In the genomic region with DNA sequence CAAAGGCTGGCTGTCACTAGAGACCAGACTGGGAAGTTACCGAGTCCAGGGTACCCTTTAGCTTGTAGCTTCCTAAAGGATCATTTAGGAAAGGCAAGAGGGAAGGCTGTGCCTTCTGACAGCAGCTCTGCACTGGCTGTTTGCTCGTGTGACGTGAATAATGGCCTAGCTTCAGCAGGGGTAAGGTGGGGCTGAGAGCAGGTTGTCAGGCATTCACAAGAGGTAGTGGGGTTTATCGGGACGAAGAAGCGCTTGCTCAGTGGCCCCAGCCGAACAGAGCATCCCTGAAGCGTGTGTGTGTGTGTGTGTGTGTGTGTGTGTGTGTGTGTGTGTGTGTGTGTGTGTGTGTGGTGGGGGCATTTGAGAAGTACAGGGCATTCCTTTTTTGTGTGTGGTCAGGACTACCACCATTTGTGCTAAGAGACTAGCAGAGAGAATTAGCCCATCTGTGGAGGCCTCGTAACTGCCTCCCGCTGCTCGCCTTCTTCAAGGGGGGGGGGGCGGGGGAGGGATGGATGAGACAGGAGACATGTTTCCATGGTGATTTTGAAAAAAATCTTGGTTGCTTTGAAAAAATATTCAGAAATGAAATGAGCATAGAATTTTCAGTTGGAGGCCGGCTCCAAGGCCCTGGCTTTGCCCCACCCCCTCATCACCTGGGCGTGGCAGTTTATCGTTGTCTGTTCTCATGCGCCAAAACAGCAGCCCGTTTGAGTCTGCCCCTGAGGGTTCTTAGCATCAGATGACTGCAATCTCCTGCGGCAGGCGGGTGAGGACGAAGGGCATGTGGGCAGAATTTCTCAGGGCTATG, we compare ENCODE assay signal across 9 mouse cellular contexts. TPM values are rescaled to one million over a fixed set of nuclear protein-coding genes. Genes with fewer than 3 reads are reported as not detected.
DNase-seq lines count a peak whose midpoint lies in the region; ATAC-seq and TF ChIP-seq lines count a peak whose summit lies in the region.
"Had no signal": no experiment of that assay in that cellular context is flagged by ENCODE, and none has a peak within 500 bp of the region (broad histone marks: within the 10 kb centered on the region; RNA-seq: fewer than 3 reads in every experiment).

No protein-coding gene starts in this region.

- 0 out of 2 replicates have a peak, but pooled peaks have one; percentile 60 for ATAC-seq in embryonic facial prominence, embryonic 15.5 days (ENCODE audit: insufficient number of reproducible peaks, low FRiP score, low TSS enrichment, low read depth)
- ATAC-seq in intestine, embryonic 16.5 days = peak; percentile 53
- ATAC-seq in liver, postnatal 0 days = 0 out of 2 replicates have a peak, but pooled peaks have one; percentile 27
- no peak for ATAC-seq in erythroid progenitor cell, adult 5-6 weeks (replicated peaks; ENCODE audit: low FRiP score, poor library complexity, severe bottlenecking)

- no peak overlapping the region for H3K4me3 ChIP-seq in lung, adult 2 months (replicated peaks; ENCODE audit: extremely low read depth, low read depth, low read length)
- H3K4me3 ChIP-seq in embryonic facial prominence, embryonic 15.5 days (replicated peaks) = peak overlapping the region; percentile 17; the same call in 1 of the 2 replicates
- no peak overlapping the region for H3K4me3 ChIP-seq in intestine, embryonic 16.5 days (ENCODE audit: low read length)
- no peak overlapping the region for H3K4me3 ChIP-seq in liver, postnatal 0 days (ENCODE audit: low read depth, low read length)

- no peaks in the 10 kb centered on the region for H3K4me1 ChIP-seq in lung, adult 2 months (ENCODE audit: control insufficient read depth, insufficient read depth, low read length)
- H3K4me1 ChIP-seq in embryonic facial prominence, embryonic 15.5 days = peaks cover 20% of the 10 kb centered on the region
- peaks cover 9% of the 10 kb centered on the region; the same call in 1 of the 2 replicates for H3K4me1 ChIP-seq in intestine, embryonic 16.5 days (ENCODE audit: control insufficient read depth, insufficient read depth, low read length)
- H3K4me1 ChIP-seq in liver, postnatal 0 days (ENCODE audit: insufficient read depth) = no peaks in the 10 kb centered on the region

- DNase-seq in lung, postnatal 10 days = peak; percentile 43
- DNase-seq in lung, adult 2 months = no peak
- DNase-seq in c-Kit-positive CD71-positive TER-119-negative erythroid progenitor cells, embryonic 14.5 days (ENCODE audit: low read depth) = peak; percentile 44
- peak; percentile 31 for DNase-seq in liver, postnatal 0 days
- DNase-seq in telencephalon, adult 2 months (ENCODE audit: low read depth, low spot score) = peak; percentile 67

- 57% methylated on average over 20 of the region's 20 CpGs for WGBS in lung, adult 2 months
- 30% methylated on average over 20 of the region's 20 CpGs for WGBS in embryonic facial prominence, embryonic 15.5 days
- WGBS in intestine, embryonic 16.5 days = 38% methylated on average over 19 of the region's 20 CpGs
- 59% methylated on average over 17 of the region's 20 CpGs for WGBS in liver, postnatal 0 days (ENCODE audit: insufficient replicate concordance)

- no peaks in the 10 kb centered on the region for H3K27me3 ChIP-seq in embryonic facial prominence, embryonic 15.5 days
- no peaks in the 10 kb centered on the region for H3K27me3 ChIP-seq in intestine, embryonic 16.5 days (replicated peaks; ENCODE audit: control insufficient read depth, insufficient read depth, low read length)
- no peaks in the 10 kb centered on the region for H3K27me3 ChIP-seq in liver, postnatal 0 days (ENCODE audit: insufficient read depth, low read length)

- peak overlapping the region; percentile 33 for H3K4me2 ChIP-seq in embryonic facial prominence, embryonic 15.5 days (replicated peaks)
- no peak overlapping the region; the same call in none of the 2 replicates for H3K4me2 ChIP-seq in intestine, embryonic 16.5 days (ENCODE audit: low read depth, low read length)
- H3K4me2 ChIP-seq in liver, postnatal 0 days (ENCODE audit: low read depth, low read length) = no peak overlapping the region

- no peak for TF ChIP-seq CTCF in lung, adult 2 months (IDR thresholded peaks at IDR 0.05; ENCODE audit: insufficient read depth, low read length)
- no peak for TF ChIP-seq CTCF in liver, postnatal 0 days (IDR thresholded peaks at IDR 0.05; ENCODE audit: low read depth)

- no peak for TF ChIP-seq POLR2A in lung, adult 2 months (IDR thresholded peaks at IDR 0.05; ENCODE audit: borderline replicate concordance, extremely low read depth, low read depth, low read length)

- peaks cover 14% of the 10 kb centered on the region for H3K36me3 ChIP-seq in embryonic facial prominence, embryonic 15.5 days
- H3K36me3 ChIP-seq in intestine, embryonic 16.5 days (ENCODE audit: control insufficient read depth, insufficient read depth, low read length) = 0 out of 2 replicates have a peak, but pooled peaks cover 2% of the 10 kb centered on the region
- H3K36me3 ChIP-seq in liver, postnatal 0 days (replicated peaks; ENCODE audit: insufficient read depth, low read length) = no peaks in the 10 kb centered on the region; the same call in none of the 2 replicates

- no peak overlapping the region for H3K9ac ChIP-seq in embryonic facial prominence, embryonic 15.5 days
- H3K9ac ChIP-seq in intestine, embryonic 16.5 days (ENCODE audit: low read depth, low read length) = no peak overlapping the region; the same call in 1 of the 2 replicates
- H3K9ac ChIP-seq in liver, postnatal 0 days (replicated peaks) = no peak overlapping the region

- no peak for TF ChIP-seq EP300 in liver, postnatal 0 days (IDR thresholded peaks at IDR 0.05; ENCODE audit: low read depth)

- H3K9me3 ChIP-seq in embryonic facial prominence, embryonic 15.5 days (replicated peaks) = no peaks in the 10 kb centered on the region
- no peaks in the 10 kb centered on the region for H3K9me3 ChIP-seq in intestine, embryonic 16.5 days (ENCODE audit: control insufficient read depth, low read length)
- H3K9me3 ChIP-seq in liver, postnatal 0 days (ENCODE audit: low read length) = no peaks in the 10 kb centered on the region

- H3K27ac ChIP-seq in embryonic facial prominence, embryonic 15.5 days (replicated peaks) = no peak overlapping the region
- H3K27ac ChIP-seq in intestine, embryonic 16.5 days (ENCODE audit: low read length) = no peak overlapping the region
- H3K27ac ChIP-seq in liver, postnatal 0 days (ENCODE audit: low read depth) = no peak overlapping the region

RNA-seq across cellular contexts. Expression of a gene that starts 57.7 kb away (rescaled TPM):
- polyA plus RNA-seq in lung, adult 2 months (2012; rRNA removed) = 0.95 and 1.4 TPM in 2 replicates
- polyA plus RNA-seq in embryonic facial prominence, embryonic 15.5 days (2015; fragmentation: Nextera tagmentation; extraction: Ambion mirVana) = 6.3 and 6.4 TPM in 2 replicates
- polyA plus RNA-seq in intestine, embryonic 16.5 days (2015; fragmentation: Nextera tagmentation; extraction: Ambion mirVana) = 3.2 and 3.5 TPM in 2 replicates
- polyA plus RNA-seq in liver, postnatal 0 days (2015; fragmentation: Nextera tagmentation; extraction: Ambion mirVana) = 0.53 and 0.82 TPM in 2 replicates
- total RNA-seq in erythroid progenitor cell, adult 5-6 weeks (2015; ENCODE audit: low replicate concordance) = 0.42 TPM in 1 of 2 replicates, not detected in the other
- 0.08 and 0.13 TPM in 2 replicates for total RNA-seq in erythroid progenitor cell, adult 5-6 weeks (2017; ENCODE audit: low replicate concordance)

RNA-seq across cellular contexts. Expression of a gene that starts 57.7 kb away (rescaled TPM):
- polyA plus RNA-seq in lung, adult 2 months (2012; rRNA removed) = 0.10 TPM in 1 of 2 replicates, not detected in the other
- polyA plus RNA-seq in embryonic facial prominence, embryonic 15.5 days (2015; fragmentation: Nextera tagmentation; extraction: Ambion mirVana) = 0.15 TPM in 1 of 2 replicates, not detected in the other
- not detected in 2 replicates for polyA plus RNA-seq in intestine, embryonic 16.5 days (2015; fragmentation: Nextera tagmentation; extraction: Ambion mirVana)
- not detected in 2 replicates for polyA plus RNA-seq in liver, postnatal 0 days (2015; fragmentation: Nextera tagmentation; extraction: Ambion mirVana)
- total RNA-seq in erythroid progenitor cell, adult 5-6 weeks (2015; ENCODE audit: low replicate concordance) = not detected in 2 replicates
- total RNA-seq in erythroid progenitor cell, adult 5-6 weeks (2017; ENCODE audit: low replicate concordance) = not detected in 2 replicates
- total RNA-seq: adrenal gland, adult 18-20 months had no signal

RNA-seq across cellular contexts. Expression of a gene that starts 57.7 kb away (rescaled TPM):
- polyA plus RNA-seq in lung, adult 2 months (2012; rRNA removed) = 15.7 and 15.9 TPM in 2 replicates
- polyA plus RNA-seq in embryonic facial prominence, embryonic 15.5 days (2015; fragmentation: Nextera tagmentation; extraction: Ambion mirVana) = 89.0 and 91.8 TPM in 2 replicates
- 93.1 and 106 TPM in 2 replicates for polyA plus RNA-seq in intestine, embryonic 16.5 days (2015; fragmentation: Nextera tagmentation; extraction: Ambion mirVana)
- polyA plus RNA-seq in liver, postnatal 0 days (2015; fragmentation: Nextera tagmentation; extraction: Ambion mirVana) = 41.3 and 41.4 TPM in 2 replicates
- total RNA-seq in erythroid progenitor cell, adult 5-6 weeks (2015; ENCODE audit: low replicate concordance) = 10.1 TPM in 2 replicates
- total RNA-seq in erythroid progenitor cell, adult 5-6 weeks (2017; ENCODE audit: low replicate concordance) = 1.8 TPM in 1 of 2 replicates, not detected in the other
